Mouse (Mus musculus) embryonic fibroblast, embryonic 13.5 days (primary cell): ENCODE data around the gene Vmn1r209. TPM values are rescaled to one million over a fixed set of nuclear protein-coding genes. Genes with fewer than 3 reads are reported as not detected.
"Not testable (repeated sequence)": the region's sequence is repeated elsewhere in the genome, so short reads cannot be mapped to it uniquely, and the experiment has no call there.

Experiments
- H3K27ac ChIP-seq: 2 replicates; pipeline ENCODE4 v1.5.1; 2012; ENCODE audit warnings: low read length, control low read depth, inconsistent platforms; ENCODE audit not compliant: insufficient read depth
- H3K4me1 ChIP-seq: 2 replicates; pipeline ENCODE4 v1.6.1; 2011; ENCODE audit warnings: low read length; ENCODE audit not compliant: control insufficient read depth, insufficient read depth
- H3K4me3 ChIP-seq: 2 replicates; pipeline ENCODE4 v1.5.1; 2011; ENCODE audit warnings: mild to moderate bottlenecking, control low read depth, low read length; ENCODE audit not compliant: insufficient read depth
- CTCF ChIP-seq: IDR thresholded peaks from 2 replicates; pipeline ENCODE4 v1.5.1; 2011; ENCODE audit warnings: mild to moderate bottlenecking, control low read depth, low read length, moderate library complexity, borderline replicate concordance; ENCODE audit not compliant: insufficient read depth
- POLR2A ChIP-seq: IDR thresholded peaks from 2 replicates; pipeline ENCODE4 v1.6.1; 2011; ENCODE audit warnings: low read depth, mild to moderate bottlenecking, control low read depth, low read length, moderate library complexity
- polyA plus RNA-seq: library from polyadenylated mRNA; stranded (reverse); fragments of >200 nt; gene quantifications from 2 replicates; pipeline ENCODE4 v1.2.4, GENCODE M21; 2011; ENCODE audit warnings: low read depth; ENCODE audit not compliant: missing spikeins, insufficient read length

Gene Vmn1r209
- polyA plus RNA-seq: not detected in 2 replicates

GRCm38 (mm10) chr13:22809582-22809981 lies at the start of gene Vmn1r209:
TSS of gene Vmn1r209 (minus strand) at chr13:22809682.
- H3K4me1 ChIP-seq, H3K27ac ChIP-seq, H3K4me3 ChIP-seq: not testable (repeated sequence)

- Histone ChIP-seq H3K27ac (no peak within 1 kb of the TSS), H3K4me1 (no peaks in the 10 kb centered on the region), H3K4me3 (no peak within 1 kb of the TSS)
- TF ChIP-seq POLR2A (no peak), CTCF (no peak)
These were observed 48.0 kb upstream of the Vmn1r209 start, which contains the start of gene Vmn1r211 for GRCm38 (mm10) chr13:22857461-22857860. TSS of gene Vmn1r211 (minus strand) at chr13:22857561.

- H3K27ac ChIP-seq: no peak overlapping the region
- H3K4me3 ChIP-seq: no peak overlapping the region
- H3K4me1 ChIP-seq: no peaks in the 10 kb centered on the region
- TF ChIP-seq CTCF: no peak
- no peak for TF ChIP-seq POLR2A
These were observed 45.3 kb upstream of the Vmn1r209 start for GRCm38 (mm10) chr13:22854760-22855159.

GRCm38 (mm10) chr13:22846798-22847197 lies 37.3 kb upstream of the Vmn1r209 start:
- no peaks in the 10 kb centered on the region for H3K4me1 ChIP-seq
- no peak overlapping the region for H3K4me3 ChIP-seq
- H3K27ac ChIP-seq: no peak overlapping the region
- no peak for TF ChIP-seq POLR2A
- TF ChIP-seq CTCF: no peak

- H3K4me3 ChIP-seq, H3K27ac ChIP-seq, H3K4me1 ChIP-seq: not testable (repeated sequence)
These were observed 34.8 kb upstream of the Vmn1r209 start for GRCm38 (mm10) chr13:22844304-22844703.

GRCm38 (mm10) chr13:22831248-22831647 lies 21.8 kb upstream of the Vmn1r209 start, which contains the start of gene Vmn1r210:
TSS of gene Vmn1r210 (minus strand) at chr13:22831348.
- Histone ChIP-seq H3K4me1 (peaks cover 9% of the 10 kb centered on the region), H3K4me3 (no peak within 1 kb of the TSS), H3K27ac (no peak within 1 kb of the TSS; the same call in 1 of the 2 replicates)
- TF ChIP-seq CTCF (no peak), POLR2A (no peak)

- H3K4me1 ChIP-seq, H3K27ac ChIP-seq, H3K4me3 ChIP-seq: not testable (repeated sequence)
These were observed 19.9 kb upstream of the Vmn1r209 start for GRCm38 (mm10) chr13:22829395-22829794.

GRCm38 (mm10) chr13:22821601-22822000 lies 12.1 kb upstream of the Vmn1r209 start:
- H3K4me1 ChIP-seq, H3K27ac ChIP-seq, H3K4me3 ChIP-seq: not testable (repeated sequence)

- not testable (repeated sequence) for H3K4me3 ChIP-seq, H3K27ac ChIP-seq, H3K4me1 ChIP-seq
These were observed 21.4 kb downstream of the Vmn1r209 start for GRCm38 (mm10) chr13:22788096-22788495.

GRCm38 (mm10) chr13:22784159-22784558 lies 25.3 kb downstream of the Vmn1r209 start:
- not testable (repeated sequence) for H3K27ac ChIP-seq, H3K4me1 ChIP-seq

GRCm38 (mm10) chr13:22777300-22777699 lies 32.2 kb downstream of the Vmn1r209 start, which contains the start of gene Vmn1r208:
TSS of gene Vmn1r208 (minus strand) at chr13:22777400.
- H3K4me1 ChIP-seq, H3K4me3 ChIP-seq: not testable (repeated sequence)

More at GRCm38 (mm10) chr13:22784159-22784558, 25.3 kb downstream of the Vmn1r209 start:
- H3K4me3 ChIP-seq: not testable (repeated sequence)

GRCm38 (mm10) chr13:22771592-22771991 lies 37.9 kb downstream of the Vmn1r209 start:
- H3K4me1 ChIP-seq, H3K27ac ChIP-seq, H3K4me3 ChIP-seq: not testable (repeated sequence)

More at GRCm38 (mm10) chr13:22777300-22777699, 32.2 kb downstream of the Vmn1r209 start, which contains the start of gene Vmn1r208:
- H3K27ac ChIP-seq: not testable (repeated sequence)

Other genes with a start within 250 kb of the Vmn1r209 start
- gene Vmn1r205, start 216.7 kb downstream of the Vmn1r209 start, polyA plus RNA-seq: not detected in 2 replicates
- gene Vmn1r206, start 185.4 kb downstream of the Vmn1r209 start, polyA plus RNA-seq: not detected in 2 replicates
- not detected in 2 replicates for gene Vmn1r207-ps, start 80.1 kb downstream of the Vmn1r209 start, polyA plus RNA-seq
- not detected in 2 replicates for gene Vmn1r208, start 32.3 kb downstream of the Vmn1r209 start, polyA plus RNA-seq
- gene Vmn1r210, start 21.7 kb upstream of the Vmn1r209 start, polyA plus RNA-seq: not detected in 2 replicates
- not detected in 2 replicates for gene Vmn1r211, start 47.9 kb upstream of the Vmn1r209 start, polyA plus RNA-seq
- not detected in 2 replicates for gene Vmn1r212, start 74.5 kb upstream of the Vmn1r209 start, polyA plus RNA-seq
- gene Vmn1r213, start 198.0 kb upstream of the Vmn1r209 start, polyA plus RNA-seq: not detected in 2 replicates
- gene Vmn1r214, start 220.7 kb upstream of the Vmn1r209 start, polyA plus RNA-seq: 0.12 TPM in 1 of 2 replicates, not detected in the other